Mouse (Mus musculus) ovary, postnatal 14 days (tissue): Measurements from ENCODE around the gene Gm17018.
"Not testable (repeated sequence)": the region's sequence is repeated elsewhere in the genome, so short reads cannot be mapped to it uniquely, and the experiment has no call there.

Experiments used
- DNase-seq: peaks from one replicate; pipeline ENCODE4 v3.0.0; 2022; ENCODE audit warnings: low spot score

The Gm17018 gene

DNA sequence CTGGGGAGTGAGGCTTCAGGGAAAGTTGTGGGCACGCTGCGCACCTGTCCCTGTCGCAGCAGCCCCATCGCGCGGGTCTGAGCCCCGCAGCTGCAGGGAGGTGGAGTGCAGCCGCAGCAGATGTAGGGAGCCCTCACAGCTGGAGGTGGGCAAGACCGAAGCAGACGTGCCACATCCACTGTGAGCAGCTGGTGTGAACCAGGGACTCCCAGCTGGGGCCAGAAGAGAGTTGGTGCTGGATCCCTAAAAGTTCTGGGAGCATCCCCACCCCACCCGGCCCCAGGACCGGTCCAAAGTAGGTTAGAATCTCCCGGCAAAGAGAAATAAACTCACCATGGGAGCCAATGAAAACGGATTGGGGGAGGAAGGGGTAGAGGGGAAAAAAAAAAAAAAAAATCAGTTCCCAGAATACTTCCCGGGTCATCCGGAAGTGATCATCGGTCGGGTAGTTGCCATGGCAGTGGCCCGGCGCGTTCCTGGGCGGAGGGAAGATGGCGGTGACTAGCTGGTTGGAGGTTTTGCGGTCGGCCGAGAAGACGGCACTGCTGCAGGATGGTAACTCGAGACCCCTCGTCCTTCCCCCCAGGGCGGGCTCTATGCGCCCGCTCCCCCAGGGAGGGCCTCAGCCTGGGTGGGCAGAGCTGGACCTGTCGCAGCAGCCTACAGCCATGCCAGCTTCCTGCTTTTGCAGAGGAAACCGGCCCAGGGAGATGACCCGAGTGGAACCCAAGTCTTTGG, at the start of gene Gm17018, which contains the start of gene Poll:
TSS of gene Gm17018 (plus strand) at position 463 of the 738 bp plus-strand sequence.
TSS of gene Poll (minus strand) at position 379 of the 738 bp plus-strand sequence.
- peak; percentile 82 for DNase-seq

DNA sequence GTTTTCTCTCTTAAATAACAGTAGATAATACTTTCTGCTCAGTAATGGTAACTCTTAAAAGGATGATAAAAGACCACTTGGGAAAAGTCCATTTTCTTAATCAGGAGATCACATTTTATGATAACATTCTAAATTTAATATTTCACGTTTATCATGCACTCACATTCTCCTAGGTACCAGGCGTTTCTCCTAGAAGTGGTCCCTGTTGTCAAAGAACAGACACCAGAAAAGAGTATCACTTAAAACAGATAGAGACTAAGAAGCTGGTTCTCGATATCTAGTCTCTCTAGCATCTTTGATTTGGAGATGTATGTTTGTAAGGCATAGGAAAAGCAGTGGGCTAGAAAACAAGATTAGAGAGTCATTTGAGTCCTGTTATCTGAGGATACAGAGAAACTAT, 49.7 kb upstream of the Gm17018 start:
- no peak for DNase-seq

DNA sequence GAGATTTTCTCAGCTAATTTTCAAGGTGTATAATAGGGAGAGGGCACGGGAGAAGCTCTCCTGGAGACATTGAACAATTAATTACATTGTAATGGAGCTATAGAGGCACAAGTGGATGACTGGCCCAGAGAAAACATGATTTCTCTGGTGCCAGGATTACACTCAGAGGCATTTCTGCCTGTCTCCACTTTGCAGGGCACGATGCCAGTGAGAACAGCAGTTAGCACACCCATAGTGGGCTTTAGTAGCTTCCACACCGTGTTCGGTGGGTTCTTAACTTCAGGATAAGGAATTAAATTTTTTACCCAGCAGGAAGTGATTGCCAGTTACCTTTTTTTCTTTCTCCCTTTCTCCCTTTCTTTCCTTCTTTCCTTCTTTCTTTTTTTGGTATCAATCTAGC, 49.0 kb upstream of the Gm17018 start:
- no peak for DNase-seq

DNA sequence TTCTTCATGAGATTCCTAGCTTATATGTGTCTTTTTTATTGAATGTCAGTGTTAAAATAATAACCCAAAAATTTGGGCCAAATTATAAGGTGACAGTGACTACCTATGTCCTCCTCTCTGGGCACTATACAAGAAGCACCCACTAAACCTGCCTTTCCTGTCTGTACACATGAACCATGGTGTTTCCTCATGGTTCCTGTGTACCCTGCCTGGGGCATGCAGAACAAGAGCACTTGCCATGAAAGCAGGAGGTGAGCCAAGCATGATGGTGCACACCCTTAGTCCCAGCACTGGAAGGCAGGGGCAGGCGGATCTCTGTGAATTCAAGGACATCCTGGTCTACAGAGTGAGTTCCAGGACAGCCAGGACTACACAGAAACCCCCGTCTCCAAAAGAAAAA, 45.1 kb upstream of the Gm17018 start:
- DNase-seq: no peak

DNA sequence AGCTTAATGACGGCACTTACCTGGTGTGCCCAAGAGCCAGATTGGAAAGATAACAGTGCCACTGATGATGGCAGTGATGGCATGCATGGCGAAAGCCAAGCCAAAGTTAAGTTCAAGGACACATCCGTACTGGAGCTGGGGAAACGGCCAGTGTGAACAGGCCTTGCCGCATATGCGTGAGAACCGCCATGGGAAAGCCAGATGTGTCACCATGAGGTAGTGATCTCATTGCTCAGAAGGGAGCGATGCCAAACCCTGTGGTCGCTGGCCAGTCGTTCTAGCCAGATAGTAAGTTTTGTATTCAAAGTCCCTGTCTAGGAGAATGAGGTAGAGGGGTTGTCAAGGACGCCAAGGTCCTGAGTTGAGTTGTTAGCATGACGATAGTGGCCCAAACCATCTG, 44.2 kb upstream of the Gm17018 start:
- DNase-seq: no peak

DNA sequence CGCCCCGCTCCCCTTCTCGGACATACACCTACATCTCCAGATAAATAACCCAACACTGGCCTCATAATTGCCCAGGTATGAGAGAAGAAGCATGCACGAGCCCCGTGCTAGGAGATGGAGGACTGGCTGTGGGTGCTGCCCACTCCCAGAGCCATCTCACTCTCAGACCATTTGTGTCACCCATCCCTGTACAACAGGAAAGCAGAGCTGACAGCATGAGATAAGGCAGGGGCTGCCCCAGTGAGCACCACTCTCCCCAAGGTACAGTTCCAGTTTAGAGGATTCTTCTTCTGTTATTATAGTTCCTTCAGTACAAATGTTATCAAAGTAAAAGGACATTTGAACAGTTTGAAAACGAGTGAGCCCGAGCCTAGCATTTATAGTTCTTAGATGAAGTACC, 33.0 kb upstream of the Gm17018 start:
- no peak for DNase-seq

DNA sequence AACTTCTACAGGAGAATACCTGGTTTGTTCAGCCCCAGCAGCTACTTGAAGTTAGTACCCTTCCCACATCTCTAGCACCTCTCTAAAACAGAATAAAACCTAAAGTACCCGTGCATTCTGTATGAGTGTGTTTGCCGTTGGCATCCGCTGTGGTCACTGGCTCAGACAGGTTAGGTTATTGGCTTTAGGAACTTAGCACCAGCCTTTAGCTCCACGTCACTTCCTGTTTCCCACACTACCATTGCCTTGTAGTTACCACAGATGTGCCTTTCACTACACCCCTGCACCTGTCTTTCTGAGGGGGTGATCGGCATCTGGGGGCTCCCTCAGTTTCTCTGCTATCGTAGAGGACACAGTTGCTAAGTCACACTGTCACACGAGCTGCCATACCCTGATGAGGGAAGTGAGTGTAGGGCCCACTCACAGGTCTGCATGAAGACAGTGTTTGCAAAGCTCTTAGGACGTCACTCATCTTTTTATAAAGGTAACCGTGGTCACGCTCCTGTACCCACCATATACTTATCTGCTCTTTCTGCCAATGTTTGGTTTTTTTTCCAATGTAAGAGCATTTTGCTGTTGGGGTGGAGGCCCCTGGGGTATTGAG, 32.4 kb upstream of the Gm17018 start:
- no peak for DNase-seq

DNA sequence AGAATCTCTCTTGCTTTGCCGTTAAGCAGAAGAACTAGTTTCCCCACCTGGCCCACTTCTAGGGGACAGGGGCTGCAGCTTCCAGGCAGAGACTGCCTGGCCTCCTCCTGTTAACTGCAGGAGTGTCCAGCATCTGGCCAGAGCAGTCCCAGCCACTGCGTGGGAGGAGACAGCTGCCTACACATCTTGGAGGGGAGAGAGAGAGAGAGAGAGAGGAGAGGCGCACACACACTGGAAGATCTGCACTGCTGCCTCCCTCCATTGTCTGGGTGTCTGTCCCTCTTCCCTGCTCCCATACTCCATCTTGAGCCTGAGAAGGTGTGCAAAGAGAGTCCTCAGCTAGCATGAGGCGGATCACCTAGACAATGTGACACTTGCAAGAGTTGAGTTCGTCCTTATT, 31.1 kb upstream of the Gm17018 start:
- no peak for DNase-seq

DNA sequence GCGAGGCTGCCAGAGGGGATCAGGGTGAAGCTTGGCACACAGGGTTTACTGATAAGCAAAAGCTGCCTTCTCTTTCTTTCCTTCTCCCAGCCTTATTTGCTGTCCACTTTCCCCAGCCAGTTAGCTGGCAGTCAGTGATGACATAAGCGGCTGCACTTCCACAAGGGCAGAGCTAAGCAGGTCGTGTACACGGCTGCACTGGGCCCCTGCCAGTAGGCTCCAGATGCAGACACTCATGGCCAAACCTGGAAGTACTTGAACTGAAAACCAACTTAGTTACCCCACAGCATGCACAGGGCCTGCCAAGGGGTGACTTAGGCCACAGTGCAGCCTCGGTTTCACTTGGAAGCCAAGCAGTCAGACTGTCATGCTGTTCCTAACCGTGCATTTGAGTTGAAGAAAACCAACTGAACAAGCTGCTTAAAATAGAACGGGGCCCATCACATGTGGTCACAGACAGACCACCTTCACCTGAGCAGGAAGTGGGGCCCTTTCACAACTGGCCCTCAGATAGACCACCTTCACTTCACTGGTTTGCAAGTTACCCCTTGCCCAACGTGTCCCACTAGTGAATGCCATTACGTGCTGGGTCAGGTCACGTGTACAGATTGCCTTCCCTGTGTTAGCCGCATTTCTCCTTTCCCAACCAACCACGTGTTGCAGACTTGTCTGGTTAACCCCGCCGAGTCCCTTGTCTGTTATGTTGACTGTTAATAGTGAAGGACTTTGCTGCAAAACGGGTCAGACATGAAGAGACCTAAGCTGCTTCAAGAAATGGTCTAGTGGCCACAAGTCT, 30.0 kb upstream of the Gm17018 start:
- no peak for DNase-seq

DNA sequence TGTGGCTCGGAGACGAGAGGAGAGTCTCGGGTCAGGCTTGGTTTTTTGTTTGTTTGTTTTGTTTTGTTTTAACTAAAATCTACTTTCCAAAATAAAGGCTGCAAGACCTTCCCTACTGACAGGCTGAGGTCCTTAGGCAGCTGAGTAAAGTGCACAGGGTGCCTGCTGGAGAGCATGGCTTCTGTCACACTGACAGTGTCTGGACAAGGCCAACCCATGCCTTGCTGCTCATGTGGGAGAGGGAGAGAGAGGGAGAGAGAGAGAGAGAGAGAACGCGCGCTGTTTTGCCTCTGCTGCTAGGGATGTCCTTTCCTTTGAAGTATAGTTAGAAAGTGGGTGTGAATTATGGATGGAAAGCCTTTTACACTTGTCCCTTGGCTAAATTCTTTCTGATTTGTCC, 28.9 kb upstream of the Gm17018 start:
- DNase-seq: no peak

DNA sequence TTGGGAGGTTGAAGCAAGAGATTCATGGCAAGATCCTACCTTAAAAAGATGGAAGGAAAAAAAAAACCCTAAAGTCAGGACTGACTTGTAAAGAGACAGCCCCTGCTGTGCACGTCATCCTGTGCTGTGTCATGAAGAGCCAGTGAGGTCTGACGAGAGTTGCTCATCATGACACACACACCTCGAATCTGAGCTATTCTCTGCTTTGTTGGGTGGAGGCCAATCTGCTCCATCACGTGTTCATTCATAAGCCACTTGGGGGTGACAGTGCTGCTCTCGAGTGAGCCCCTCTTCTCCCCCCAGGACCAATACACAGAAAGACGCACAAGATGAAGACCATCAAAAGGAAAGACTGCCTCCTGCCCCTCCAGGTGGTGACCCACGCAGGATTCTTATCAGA, 26.8 kb upstream of the Gm17018 start:
- DNase-seq: no peak

DNA sequence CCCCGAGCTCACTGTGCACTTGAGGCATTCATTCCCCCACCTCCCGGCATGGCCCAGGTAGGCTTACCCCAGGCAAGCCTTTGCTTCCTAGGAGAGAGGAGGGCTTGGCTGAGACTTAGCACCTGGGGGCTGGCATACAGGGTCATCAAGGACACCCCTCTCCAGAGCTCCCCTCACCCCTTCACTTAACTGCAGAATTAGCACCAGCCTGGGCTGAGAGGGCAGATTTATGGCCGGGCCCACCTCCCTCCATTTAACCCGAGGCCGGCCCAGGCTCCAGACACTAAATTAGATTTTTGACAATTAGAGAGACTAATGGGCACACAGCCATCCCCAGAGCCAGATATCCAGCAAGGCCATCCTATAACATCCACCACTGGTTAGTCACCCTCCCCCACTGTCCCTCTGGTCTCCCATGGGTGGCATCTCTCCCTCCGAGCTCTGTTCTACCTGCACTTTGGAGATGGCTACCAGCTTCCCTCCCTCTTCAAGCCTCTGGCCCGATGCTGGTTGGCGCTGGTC, 25.1 kb upstream of the Gm17018 start:
- no peak for DNase-seq

DNA sequence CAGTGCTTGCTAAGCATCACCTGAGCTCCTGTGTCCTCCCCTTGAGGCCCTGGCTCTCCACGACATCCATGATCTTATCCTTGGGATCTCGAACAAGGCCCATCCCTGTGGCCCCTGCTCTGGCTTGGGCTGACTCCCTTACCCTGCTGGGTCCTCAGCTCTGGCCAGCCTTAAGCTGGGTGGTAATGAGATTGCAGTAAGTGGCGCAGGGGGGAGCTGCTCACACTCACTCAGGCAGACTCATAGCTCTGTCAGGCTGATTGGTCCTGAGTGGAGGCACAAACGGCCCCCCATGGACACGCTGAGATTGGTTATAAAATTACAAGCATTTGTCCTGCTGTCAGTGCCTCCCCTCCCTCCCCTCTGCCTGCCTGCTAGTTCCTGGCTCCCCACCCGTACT, 24.5 kb upstream of the Gm17018 start:
- no peak for DNase-seq

DNA sequence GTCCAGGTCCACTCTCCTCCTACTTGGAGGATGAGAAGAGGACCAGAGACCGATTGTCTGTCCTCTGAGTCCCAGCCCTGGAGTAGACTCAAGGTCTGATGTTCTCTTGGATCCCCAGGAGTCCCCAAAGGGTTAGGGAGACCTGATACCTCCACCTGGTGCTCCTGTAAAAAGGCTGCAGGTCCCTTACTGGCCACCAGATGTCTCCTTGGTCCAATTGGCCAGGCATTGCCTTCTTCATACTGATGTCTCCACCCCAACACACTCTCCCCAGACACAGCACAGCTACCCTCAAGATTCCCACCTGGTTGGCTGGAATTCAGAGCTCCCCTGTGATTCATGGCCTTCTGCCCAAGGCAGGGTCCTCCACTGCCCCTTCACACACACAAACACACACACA, 22.9 kb upstream of the Gm17018 start:
- DNase-seq: peak; percentile 40

DNA sequence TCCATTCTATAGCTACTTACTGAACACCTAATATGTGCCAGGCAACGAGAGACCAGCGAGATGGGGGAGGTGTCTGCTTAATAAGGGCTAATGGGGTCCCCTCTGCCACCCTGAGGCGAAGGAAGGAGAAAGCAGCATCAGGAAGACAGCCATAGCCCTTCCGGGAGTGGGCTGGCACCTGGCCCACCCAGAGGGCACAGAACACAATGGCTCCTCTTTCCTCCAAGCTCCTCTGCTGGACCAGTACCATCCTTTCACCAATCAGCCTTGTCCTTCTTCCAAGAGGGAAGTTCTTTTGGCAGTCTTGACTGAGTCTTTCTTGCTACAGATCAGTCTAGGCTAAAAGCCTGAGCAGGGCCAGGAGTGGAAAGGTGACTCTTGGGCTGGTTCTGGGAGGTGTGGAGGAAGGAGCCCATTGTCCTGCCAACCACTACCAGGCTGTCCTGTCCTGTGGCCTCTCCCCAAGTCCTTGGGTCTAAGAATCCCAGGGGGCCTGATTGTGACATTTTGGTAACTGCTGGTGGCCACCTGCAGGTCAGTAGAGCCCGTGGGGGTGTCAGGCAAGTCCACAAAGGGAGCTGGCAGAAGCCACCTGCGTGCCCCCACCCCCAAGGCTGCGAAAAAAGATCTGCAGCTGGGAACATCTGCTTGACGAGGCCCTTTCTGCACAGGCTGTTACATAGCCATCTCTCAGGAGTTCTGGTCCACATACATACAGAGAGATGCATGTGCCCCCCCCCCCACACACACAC, 19.6 kb upstream of the Gm17018 start:
- no peak for DNase-seq

DNA sequence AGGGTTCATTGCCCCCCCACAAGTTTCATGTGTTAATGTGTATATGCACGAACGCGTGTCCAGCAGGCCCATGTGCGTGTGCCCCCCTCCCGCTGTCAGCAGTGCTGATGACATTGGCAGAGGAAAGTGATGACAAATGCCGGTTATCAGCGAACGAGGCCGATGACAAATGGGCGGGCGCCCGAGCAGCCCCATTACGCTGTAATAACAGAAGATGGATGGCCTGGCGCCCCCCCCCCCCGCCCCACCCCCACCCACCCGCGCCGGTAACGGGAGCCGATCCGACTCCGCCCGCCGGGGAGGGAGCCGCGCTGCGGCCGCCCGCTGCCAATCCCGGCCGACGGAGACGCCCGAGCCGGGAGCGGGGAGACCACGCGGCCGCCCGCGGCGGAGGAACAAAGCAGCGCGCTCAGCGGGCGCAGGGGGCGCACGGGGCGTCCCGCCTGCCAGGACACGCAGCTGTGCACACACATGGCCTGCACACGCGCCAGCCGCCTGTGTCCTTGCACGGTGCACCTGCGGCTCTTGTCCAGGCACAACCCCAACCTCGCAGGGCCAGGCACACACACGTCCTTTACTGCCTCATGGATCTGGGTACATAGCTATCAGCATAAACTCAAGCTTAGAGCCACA, 18.9 kb upstream of the Gm17018 start:
- DNase-seq: peak; percentile 34

DNA sequence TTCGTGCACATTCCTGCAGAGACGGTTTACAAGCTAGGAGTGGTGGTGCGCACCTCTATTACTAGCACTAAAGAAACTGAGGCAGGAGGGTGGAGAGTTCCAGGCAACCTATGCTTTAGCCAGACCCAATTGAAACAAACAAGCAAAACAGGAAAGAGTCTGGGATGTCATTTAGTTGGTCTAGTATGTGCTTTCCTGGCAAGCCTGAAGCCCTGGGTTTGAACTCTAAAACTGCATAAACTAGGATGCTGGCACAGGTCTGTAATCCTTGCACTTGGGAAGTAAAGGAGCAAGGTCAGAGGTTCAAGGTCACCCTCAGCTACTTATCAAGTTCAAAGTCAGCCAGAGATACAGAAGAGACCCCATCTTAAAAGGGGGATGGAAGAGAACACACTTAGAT, 18.4 kb upstream of the Gm17018 start:
- DNase-seq: no peak

DNA sequence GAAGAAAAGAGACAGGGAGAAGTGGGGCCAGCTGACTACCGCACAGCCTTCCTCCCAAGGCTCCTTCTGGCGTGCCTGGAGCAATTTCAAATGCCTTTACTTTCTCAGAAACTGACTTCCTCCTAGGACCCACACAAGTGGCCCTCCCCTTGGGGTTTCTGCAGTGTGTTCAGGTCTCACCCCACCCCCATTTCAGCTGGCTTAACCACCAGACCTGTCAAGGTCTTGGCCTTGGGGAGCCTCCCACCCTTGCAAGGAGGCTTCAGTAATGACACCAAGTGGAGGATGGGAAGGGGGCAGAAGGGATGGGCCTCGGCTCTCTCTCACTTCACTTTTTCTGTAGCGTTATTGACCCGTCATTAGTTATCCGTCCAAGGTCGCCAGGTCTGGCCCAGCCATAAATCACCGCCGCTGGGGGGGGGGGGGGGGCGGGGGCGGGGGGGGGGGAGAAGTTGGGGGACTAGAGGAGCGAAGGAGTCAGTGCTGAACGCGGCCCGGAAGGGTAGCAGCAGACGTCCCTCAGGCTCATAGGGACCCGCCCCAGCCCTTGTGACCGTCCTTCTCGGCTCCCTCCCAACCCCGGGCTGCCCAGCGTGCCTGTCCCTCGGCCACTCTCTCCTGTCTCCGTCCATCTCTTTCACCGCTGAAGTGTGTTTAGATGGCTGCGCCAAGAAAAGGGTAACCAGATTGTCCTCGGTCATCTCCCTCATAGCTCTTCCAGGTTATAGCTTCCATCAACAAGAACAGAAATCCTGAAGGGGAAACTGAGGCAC, 16.1 kb upstream of the Gm17018 start:
- DNase-seq: peak; percentile 17

DNA sequence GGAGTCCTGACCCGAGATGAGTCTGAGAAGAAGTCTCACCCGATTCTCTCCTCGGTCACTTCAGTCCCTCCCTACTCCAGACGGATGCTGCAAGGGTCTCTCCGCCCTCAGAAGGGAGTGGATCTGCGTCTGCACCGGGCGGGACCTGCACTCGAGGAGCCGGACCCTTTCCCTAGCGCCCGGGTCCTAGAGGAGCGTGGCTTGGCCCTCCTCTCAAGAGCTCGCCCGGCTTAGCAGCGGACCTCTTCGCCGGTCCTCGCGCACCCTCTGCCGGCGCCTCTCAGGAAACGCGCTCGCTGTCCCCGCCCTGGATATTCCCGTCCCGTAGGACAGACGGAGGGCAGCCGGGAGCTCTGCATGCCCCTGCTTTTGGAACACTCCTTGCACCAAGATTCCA, 15.5 kb upstream of the Gm17018 start:
- DNase-seq: peak; percentile 80

DNA sequence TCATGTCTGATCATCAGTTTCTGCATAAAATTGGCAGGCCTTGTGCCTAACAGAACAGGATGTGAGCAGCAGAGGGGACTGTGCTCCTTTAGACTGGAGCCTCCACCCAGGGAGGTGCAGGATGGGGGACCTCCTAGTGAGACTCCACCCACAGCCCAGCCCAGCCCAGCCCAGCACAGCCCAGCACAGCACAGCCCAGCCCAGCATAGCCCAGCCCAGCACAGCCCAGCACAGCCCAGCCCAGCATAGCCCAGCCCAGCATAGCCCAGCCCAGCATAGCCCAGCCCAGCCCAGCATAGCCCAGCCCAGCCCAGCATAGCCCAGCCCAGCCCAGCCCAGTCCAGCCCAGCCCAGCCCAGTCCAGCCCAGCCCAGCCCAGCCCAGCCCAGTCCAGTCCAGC, 12.2 kb upstream of the Gm17018 start:
- not testable (repeated sequence) for DNase-seq
